Mouse (Mus musculus) layer of hippocampus, postnatal 14 days (tissue): ENCODE data around the gene Vmn1r93. TPM values are rescaled to one million over a fixed set of nuclear protein-coding genes. Genes with fewer than 3 reads are reported as not detected.
"Not testable (repeated sequence)": the region's sequence is repeated elsewhere in the genome, so short reads cannot be mapped to it uniquely, and the experiment has no call there.

Source experiments
- DNase-seq, 2 experiments: peaks; one replicate each; pipeline ENCODE4 v3.0.0; 2021 to 2022; ENCODE audit warnings: low spot score in 2 of 2, mixed read lengths in 1 of 2
- long read RNA-seq, 2 experiments: library from polyadenylated mRNA; stranded (forward); transcript quantifications; one replicate each; pipeline ENCODE4 v2.0.0; 2021
- total RNA-seq, 2 experiments: library from RNA; stranded (reverse); gene quantifications; 2 replicates each; pipeline ENCODE4 v1.2.3; 2021

The Vmn1r93 gene
- total RNA-seq, result not detected
- long read RNA-seq, experiment 1, result 0 reads
- long read RNA-seq, experiment 2, result 0 reads

DNA sequence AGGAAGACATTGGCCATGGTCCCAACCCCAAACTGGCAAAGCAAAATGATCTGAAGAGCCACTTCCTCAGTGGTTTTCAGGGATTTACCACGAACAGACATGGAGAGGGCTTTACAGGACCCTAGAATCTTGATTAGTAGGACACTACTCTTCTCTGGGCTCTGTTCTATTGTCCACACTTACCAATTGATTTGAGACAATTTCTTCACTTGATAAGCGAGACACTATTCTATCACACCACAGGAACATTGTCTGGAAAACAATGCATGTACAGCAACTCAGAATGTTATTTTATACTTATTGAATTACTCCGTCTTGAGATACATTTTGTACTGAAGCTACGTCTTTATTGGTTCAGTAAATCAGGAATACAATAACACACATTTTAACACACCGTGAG lies at the start of gene Vmn1r93:
Gene Vmn1r93 (minus strand): TSS at position 101 of the 400 bp plus-strand sequence.
- DNase-seq, result not testable (repeated sequence)

- DNase-seq, result not testable (repeated sequence)
Observed at GRCm38 (mm10) chr7:20168277-20168676, 29.4 kb upstream of the Vmn1r93 start, which contains the start of gene Vmn1r94. TSS of gene Vmn1r94 (minus strand) at chr7:20168377.

GRCm38 (mm10) chr7:20122479-20122878 lies 16.4 kb downstream of the Vmn1r93 start, which contains the start of gene Gm16442:
TSS of gene Gm16442 (minus strand) at chr7:20122579.
- not testable (repeated sequence) for DNase-seq

GRCm38 (mm10) chr7:20099380-20099779 lies 39.5 kb downstream of the Vmn1r93 start, which contains the start of gene Vmn1r91:
TSS of gene Vmn1r91 (plus strand) at chr7:20099680.
- not testable (repeated sequence) for DNase-seq

Other genes starting within 250 kb of the Vmn1r93 start
- gene Pvr, start 217.9 kb downstream of the Vmn1r93 start, total RNA-seq, result 10 to 100 TPM; 10.4 to 11.3 TPM
- not detected for gene Igsf23, start 188.3 kb downstream of the Vmn1r93 start, total RNA-seq
- not detected for gene Ceacam20, start 173.7 kb downstream of the Vmn1r93 start, total RNA-seq
- gene Nlrp9b, start 147.6 kb downstream of the Vmn1r93 start, total RNA-seq, result not detected
- not detected for gene Vmn1r91, start 39.4 kb downstream of the Vmn1r93 start, total RNA-seq
- gene Gm16442, start 16.5 kb downstream of the Vmn1r93 start, total RNA-seq, result not detected
- gene Vmn1r94, start 29.3 kb upstream of the Vmn1r93 start, total RNA-seq, result not detected
- gene Vmn1r95, start 54.6 kb upstream of the Vmn1r93 start, total RNA-seq, result not detected
- gene Gm6164, start 66.5 kb upstream of the Vmn1r93 start, total RNA-seq, result not detected
- gene Gm4498, start 94.7 kb upstream of the Vmn1r93 start, total RNA-seq, result not detected
- gene Gm5890, start 123.7 kb upstream of the Vmn1r93 start, total RNA-seq, result not detected
- gene Gm4133, start 195.0 kb upstream of the Vmn1r93 start, total RNA-seq, result not detected
- not detected for gene Gm5728, start 236.3 kb upstream of the Vmn1r93 start, total RNA-seq